Mouse (Mus musculus): ENCODE results near the gene Ifne.

- TF ChIP-seq CTCF (conservative IDR thresholded peaks at IDR 0.05; ENCODE audit: insufficient read depth, insufficient read length, low read depth, low read length) (no peak), POLR2A (IDR thresholded peaks at IDR 0.05; ENCODE audit: low read depth, low read length) (no peak)
Observed at GRCm38 (mm10) chr4:88840058-88840457, 39.9 kb downstream of the Ifne start.
